Mouse (Mus musculus) kidney, embryonic 16.5 days (tissue): ENCODE data around the gene Ptprm. TPM values are rescaled to one million over a fixed set of nuclear protein-coding genes. Genes with fewer than 3 reads are reported as not detected.

Experiments
- microRNA-seq: library from miRNA; unstranded; fragments of <30 nt; microRNA quantifications from one replicate; pipeline ENCODE4, GENCODE M21; 2016
- polyA plus RNA-seq: library from polyadenylated mRNA; unstranded; fragments of >200 nt; fragmentation: Nextera tagmentation; extraction: Ambion mirVana; gene quantifications from 2 replicates; pipeline ENCODE4 v1.2.1, GENCODE M21; 2015

Gene Ptprm
- polyA plus RNA-seq, 1 experiment from 2014 or later: 17.3 TPM

Small RNAs within 50 kb of the gene (microRNA-seq; reads per million reads assigned to microRNA genes)
- 0.63 reads per million for gene Mir5709
